Mouse (Mus musculus) CH12.LX (cell line): ENCODE results near the gene Itch. TPM values are rescaled to one million over a fixed set of nuclear protein-coding genes. Genes with fewer than 3 reads are reported as not detected.

Experiments used
- DNase-seq: peaks from one replicate; pipeline ENCODE4 v3.0.0-alpha.2; 2013; ENCODE audit errors: extremely low read depth
- H3K27ac ChIP-seq: 2 replicates; pipeline ENCODE4 v1.5.1; 2012; ENCODE audit warnings: low read depth, mild to moderate bottlenecking, control low read depth, moderate library complexity; ENCODE audit not compliant: insufficient read depth
- H3K27me3 ChIP-seq: replicated peaks from 2 replicates; pipeline ENCODE3; 2012; ENCODE audit warnings: inconsistent platforms
- H3K36me3 ChIP-seq, 2 experiments: replicated peaks in 1 of 2; 2 replicates each; pipeline versions ENCODE3 to v1.6.1; 2012; ENCODE audit warnings: inconsistent platforms in 1 of 2, low read length in 1 of 2, mild to moderate bottlenecking in 1 of 2, mixed read lengths in 1 of 2, moderate library complexity in 1 of 2; ENCODE audit not compliant: control insufficient read depth in 1 of 2, insufficient read depth in 1 of 2
- H3K4me1 ChIP-seq, 2 experiments: 2 replicates each; pipeline ENCODE4 v1.6.1; 2012; ENCODE audit warnings: inconsistent platforms in 1 of 2, moderate library complexity in 1 of 2; ENCODE audit not compliant: insufficient read depth in 2 of 2, control insufficient read depth in 1 of 2
- H3K4me2 ChIP-seq: 2 replicates; pipeline ENCODE4 v1.6.1; 2012; ENCODE audit warnings: low read depth, mild to moderate bottlenecking, control low read depth; ENCODE audit not compliant: poor library complexity, insufficient read depth, severe bottlenecking
- H3K4me3 ChIP-seq, 3 experiments: fragments of 150-350 bp in 1 of 3; sonication (generic) in 1 of 3; replicated peaks in 1 of 3; 2 replicates each; pipeline versions ENCODE3 to v1.5.1; 2011 to 2012; ENCODE audit warnings: low read depth in 2 of 3, low read length in 2 of 3, mild to moderate bottlenecking in 2 of 3, moderate library complexity in 2 of 3, control low read depth in 1 of 3, improper control_type of control experiment in 1 of 3, inconsistent platforms in 1 of 3, mixed read lengths in 1 of 3; ENCODE audit not compliant: poor library complexity in 1 of 3
- H3K79me2 ChIP-seq: replicated peaks from 2 replicates; pipeline ENCODE4 v1.6.1; 2012; ENCODE audit warnings: mild to moderate bottlenecking, moderate library complexity; ENCODE audit not compliant: control insufficient read depth, poor library complexity, insufficient read depth, severe bottlenecking; ENCODE audit errors: extremely low read depth
- H3K9ac ChIP-seq: 2 replicates; pipeline ENCODE4 v1.6.1; 2012; ENCODE audit warnings: low read depth, mild to moderate bottlenecking, control low read depth, moderate library complexity; ENCODE audit not compliant: insufficient read depth
- H3K9me3 ChIP-seq: replicated peaks from 2 replicates; pipeline ENCODE3; 2012; ENCODE audit warnings: low read length, inconsistent platforms, mixed read lengths
- BHLHE40 ChIP-seq: IDR thresholded peaks from 2 replicates; pipeline ENCODE4 v1.6.1; 2011; ENCODE audit warnings: mild to moderate bottlenecking, low read depth, low read length, improper control_type of control experiment
- HCFC1 ChIP-seq: IDR thresholded peaks from 2 replicates; pipeline ENCODE4 v1.6.1; 2012; ENCODE audit warnings: low read depth, mild to moderate bottlenecking, inconsistent platforms, low read length, improper control_type of control experiment
- IRF4 ChIP-seq: IDR thresholded peaks from 2 replicates; pipeline ENCODE4 v1.6.1; 2014; ENCODE audit warnings: low read depth, mild to moderate bottlenecking, inconsistent platforms, low read length, improper control_type of control experiment
- JUN ChIP-seq: IDR thresholded peaks from 2 replicates; pipeline ENCODE4 v1.6.1; 2011; ENCODE audit warnings: low read depth, mild to moderate bottlenecking, low read length, improper control_type of control experiment, moderate library complexity; ENCODE audit not compliant: insufficient read depth
- KAT2A ChIP-seq: IDR thresholded peaks from 2 replicates; pipeline ENCODE4 v1.6.1; 2012; ENCODE audit warnings: low read length, improper control_type of control experiment, inconsistent platforms; ENCODE audit not compliant: insufficient replicate concordance
- MAX ChIP-seq: IDR thresholded peaks from 2 replicates; pipeline ENCODE4 v1.6.1; 2011; ENCODE audit warnings: low read length, improper control_type of control experiment
- MAZ ChIP-seq: IDR thresholded peaks from 2 replicates; pipeline ENCODE4 v1.6.1; 2012; ENCODE audit warnings: low read depth, mild to moderate bottlenecking, inconsistent platforms, low read length, improper control_type of control experiment, moderate library complexity
- NELFE ChIP-seq: IDR thresholded peaks from 2 replicates; pipeline ENCODE4 v1.6.1; 2011; ENCODE audit warnings: low read depth, low read length, improper control_type of control experiment
- PAX5 ChIP-seq: IDR thresholded peaks from 2 replicates; pipeline ENCODE4 v1.6.1; 2012; ENCODE audit warnings: low read length, inconsistent platforms, mixed read lengths
- POLR2A ChIP-seq: IDR thresholded peaks from 2 replicates; pipeline ENCODE4 v1.6.1; 2011; ENCODE audit warnings: low read depth, mild to moderate bottlenecking, improper control_type of control experiment, low read length
- RAD21 ChIP-seq: IDR thresholded peaks from 2 replicates; pipeline ENCODE4 v1.6.1; 2011; ENCODE audit warnings: low read depth, mild to moderate bottlenecking, low read length, improper control_type of control experiment, moderate library complexity
- RCOR1 ChIP-seq: conservative IDR thresholded peaks from 2 replicates; pipeline ENCODE4 v1.6.1; 2012; ENCODE audit warnings: low read depth, mild to moderate bottlenecking, inconsistent platforms, low read length, improper control_type of control experiment
- SIN3A ChIP-seq: IDR thresholded peaks from 2 replicates; pipeline ENCODE4 v1.6.1; 2012; ENCODE audit warnings: low read length, improper control_type of control experiment, inconsistent platforms
- SMC3 ChIP-seq: IDR thresholded peaks from 2 replicates; pipeline ENCODE4 v1.6.1; 2011; ENCODE audit warnings: low read depth, low read length, improper control_type of control experiment
- TCF12 ChIP-seq: IDR thresholded peaks from 2 replicates; pipeline ENCODE4 v1.6.1; 2014; ENCODE audit warnings: low read depth, mild to moderate bottlenecking, inconsistent platforms, low read length, improper control_type of control experiment
- USF1 ChIP-seq: IDR thresholded peaks from 2 replicates; pipeline ENCODE4 v1.6.1; 2014; ENCODE audit warnings: low read depth, mild to moderate bottlenecking, inconsistent platforms, low read length, improper control_type of control experiment
- USF2 ChIP-seq: conservative IDR thresholded peaks from 2 replicates; pipeline ENCODE4 v1.6.1; 2011; ENCODE audit warnings: low read depth, low read length, improper control_type of control experiment
- ZC3H11A ChIP-seq: IDR thresholded peaks from 2 replicates; pipeline ENCODE4 v1.6.1; 2012; ENCODE audit warnings: low read depth, mild to moderate bottlenecking, inconsistent platforms, low read length, improper control_type of control experiment
- ZKSCAN1 ChIP-seq: IDR thresholded peaks from 2 replicates; pipeline ENCODE4 v1.6.1; 2012; ENCODE audit warnings: low read depth, inconsistent platforms, low read length, improper control_type of control experiment, borderline replicate concordance
- ZMIZ1 ChIP-seq: IDR thresholded peaks from 2 replicates; pipeline ENCODE4 v1.6.1; 2012; ENCODE audit warnings: low read depth, mild to moderate bottlenecking, inconsistent platforms, low read length, improper control_type of control experiment
- ZNF384 ChIP-seq: IDR thresholded peaks from 2 replicates; pipeline ENCODE4 v1.6.1; 2012; ENCODE audit warnings: low read depth, low read length, improper control_type of control experiment, inconsistent platforms
- dilution Hi-C: fragments of 300-500 bp; cut with MboI; formaldehyde crosslinking; loops from 2 replicates; pipeline ENCODE4 v1.14.3; 2020; ENCODE audit warnings: low sequenced_read_pairs; ENCODE audit not compliant: extremely low pct_unique_long_range_greater_than_20kb, extremely low pct_ligation_motif_present
- in situ Hi-C: fragments of 300-500 bp; cut with MboI; formaldehyde crosslinking; loops from 3 replicates; pipeline ENCODE4 v1.14.3; 2019; ENCODE audit warnings: low sequenced_read_pairs, low pct_ligation_motif_present, low pct_unique_long_range_greater_than_20kb, mixed read lengths
- polyA plus RNA-seq: library from polyadenylated mRNA; unstranded; fragments of >175 nt; gene quantifications from 2 replicates; pipeline ENCODE4 v1.2.1, GENCODE M21; 2012; ENCODE audit warnings: low read depth; ENCODE audit not compliant: insufficient read length
- total RNA-seq, 2 experiments: library from RNA; depleted of rRNA; stranded (reverse); fragments of 300-350 nt in 1 of 2; fragments of >200 nt in 1 of 2; gene quantifications; 2 replicates each; pipeline ENCODE4 v1.2.3; 2012 to 2014

Gene Itch
- total and polyA plus RNA-seq, 3 experiments: 25.3 to 46.6 (median 28.5) TPM

- TF ChIP-seq ZMIZ1: peak; percentile 87
These were observed at the start of gene Itch (continued) for GRCm38 (mm10) chr2:155133011-155133976.

- dilution Hi-C loops: no loop called here
- in situ Hi-C loops: loop anchor here (10.0 to 25.0 kb wide), 2 partner anchors 100 to 303 kb away; partner anchors contain the start of gene Trp53inp2
- H3K9me3 ChIP-seq: no peaks in the 10 kb centered on the region
- no peak overlapping the region for H3K4me2 ChIP-seq
- TF ChIP-seq ZKSCAN1: no peak
- no peak for TF ChIP-seq USF2
- TF ChIP-seq ZNF384: no peak
- TF ChIP-seq JUN: no peak
- no peak for TF ChIP-seq POLR2A
- TF ChIP-seq BHLHE40: no peak
- TF ChIP-seq KAT2A: no peak
- no peak for TF ChIP-seq USF1
- TF ChIP-seq IRF4: no peak
- TF ChIP-seq NELFE: no peak
- TF ChIP-seq SMC3: no peak
- TF ChIP-seq SIN3A: no peak
- TF ChIP-seq MAZ: no peak
- no peak for TF ChIP-seq RAD21
- TF ChIP-seq PAX5: no peak
- no peak for TF ChIP-seq HCFC1
- no peak for TF ChIP-seq RCOR1
- TF ChIP-seq MAX: no peak
- TF ChIP-seq ZC3H11A: no peak
- TF ChIP-seq TCF12: no peak
- H3K27me3 ChIP-seq: no peaks in the 10 kb centered on the region
- H3K79me2 ChIP-seq: no peaks in the 10 kb centered on the region
- no peak for DNase-seq
- no peak overlapping the region for H3K9ac ChIP-seq
- H3K27ac ChIP-seq: no peak overlapping the region
- H3K4me3 ChIP-seq: no peak overlapping the region
- peaks cover 0 to 4% of the 10 kb centered on the region in 2 experiments; a peak in 2 of 4 replicates for H3K4me1 ChIP-seq
- H3K36me3 ChIP-seq: no peaks in the 10 kb centered on the region
These were observed 48.8 kb upstream of the Itch start for GRCm38 (mm10) chr2:155084546-155084945.
